Mouse (Mus musculus): ENCODE measurements around the gene Slc1a5. TPM values are rescaled to one million over a fixed set of nuclear protein-coding genes. Genes with fewer than 3 reads are reported as not detected.

Slc1a5 gene
- polyA plus RNA-seq, 1 experiment from 2014 or later: 7.0 TPM

- Histone ChIP-seq H3K36me3 (ENCODE audit: control insufficient read depth, insufficient read depth, low read length) (peaks cover 28% of the 10 kb centered on the region), H3K9me3 (replicated peaks; ENCODE audit: control insufficient read depth, low read length) (no peaks in the 10 kb centered on the region), H3K9ac (ENCODE audit: low read length) (peak overlapping the region; percentile 68), H3K4me3 (ENCODE audit: low read depth, low read length) (peak overlapping the region; percentile 53), H3K27ac (ENCODE audit: low read depth, low read length) (no peak overlapping the region), H3K4me2 (ENCODE audit: low read length) (peak overlapping the region; percentile 67), H3K4me1 (ENCODE audit: control insufficient read depth, insufficient read depth, low read length) (peaks cover 11% of the 10 kb centered on the region; the same call in 1 of the 2 replicates), H3K27me3 (replicated peaks; ENCODE audit: control insufficient read depth, insufficient read depth, low read length) (no peaks in the 10 kb centered on the region)
- peak; percentile 19; the same call in 1 of the 2 replicates for ATAC-seq
- DNase-seq (ENCODE audit: low spot score): peak; percentile 32
- 1% methylated on average over 33 of the region's 33 CpGs for WGBS
Observed at GRCm38 (mm10) chr7:16843441-16844171, 62.5 kb downstream of the Slc1a5 start.

GRCm38 (mm10) chr7:16844696-16845071 lies 63.5 kb downstream of the Slc1a5 start:
- 58% methylated on average over 3 of the region's 3 CpGs for WGBS
- DNase-seq (ENCODE audit: low spot score) (no peak), ATAC-seq (no peak)
- no peaks in the 10 kb centered on the region for H3K9me3 ChIP-seq (replicated peaks; ENCODE audit: control insufficient read depth, low read length)
- H3K9ac ChIP-seq (ENCODE audit: low read length): no peak overlapping the region
- H3K27me3 ChIP-seq (replicated peaks; ENCODE audit: control insufficient read depth, insufficient read depth, low read length): no peaks in the 10 kb centered on the region
- H3K4me1 ChIP-seq (ENCODE audit: control insufficient read depth, insufficient read depth, low read length): peaks cover 11% of the 10 kb centered on the region; the same call in 1 of the 2 replicates
- H3K4me2 ChIP-seq (ENCODE audit: low read length): peak overlapping the region; percentile 67; the same call in 1 of the 2 replicates
- H3K4me3 ChIP-seq (ENCODE audit: low read depth, low read length): no peak overlapping the region
- no peak overlapping the region for H3K27ac ChIP-seq (ENCODE audit: low read depth, low read length)
- H3K36me3 ChIP-seq (ENCODE audit: control insufficient read depth, insufficient read depth, low read length): peaks cover 22% of the 10 kb centered on the region

- Histone ChIP-seq H3K9ac (ENCODE audit: low read length) (peak overlapping the region; percentile 40; the same call in 1 of the 2 replicates), H3K27me3 (replicated peaks; ENCODE audit: control insufficient read depth, insufficient read depth, low read length) (no peaks in the 10 kb centered on the region), H3K9me3 (replicated peaks; ENCODE audit: control insufficient read depth, low read length) (no peaks in the 10 kb centered on the region), H3K4me3 (ENCODE audit: low read depth, low read length) (no peak overlapping the region), H3K4me1 (ENCODE audit: control insufficient read depth, insufficient read depth, low read length) (peaks cover 11% of the 10 kb centered on the region; the same call in 1 of the 2 replicates), H3K36me3 (ENCODE audit: control insufficient read depth, insufficient read depth, low read length) (peaks cover 22% of the 10 kb centered on the region), H3K4me2 (ENCODE audit: low read length) (peak overlapping the region; percentile 67; the same call in 1 of the 2 replicates), H3K27ac (ENCODE audit: low read depth, low read length) (no peak overlapping the region)
- 39% methylated on average over 14 of the region's 14 CpGs for WGBS
- DNase-seq (ENCODE audit: low spot score) (no peak), ATAC-seq (no peak)
Observed at GRCm38 (mm10) chr7:16845072-16845819, 64.1 kb downstream of the Slc1a5 start.

- DNase-seq (ENCODE audit: low spot score) (no peak), ATAC-seq (no peak)
- Histone ChIP-seq H3K9ac (ENCODE audit: low read length) (0 out of 2 replicates have a peak overlapping the region, but pooled peaks have one; percentile 40), H3K4me2 (ENCODE audit: low read length) (no peak overlapping the region), H3K4me3 (ENCODE audit: low read depth, low read length) (no peak overlapping the region), H3K36me3 (ENCODE audit: control insufficient read depth, insufficient read depth, low read length) (peaks cover 18% of the 10 kb centered on the region), H3K4me1 (ENCODE audit: control insufficient read depth, insufficient read depth, low read length) (peaks cover 11% of the 10 kb centered on the region; the same call in 1 of the 2 replicates), H3K9me3 (replicated peaks; ENCODE audit: control insufficient read depth, low read length) (no peaks in the 10 kb centered on the region), H3K27me3 (replicated peaks; ENCODE audit: control insufficient read depth, insufficient read depth, low read length) (no peaks in the 10 kb centered on the region), H3K27ac (ENCODE audit: low read depth, low read length) (no peak overlapping the region)
- WGBS: 43% methylated on average over 10 of the region's 10 CpGs
Observed at GRCm38 (mm10) chr7:16845820-16846167, 64.7 kb downstream of the Slc1a5 start.

GRCm38 (mm10) chr7:16846775-16847174 lies 65.6 kb downstream of the Slc1a5 start:
- no peak overlapping the region for H3K9ac ChIP-seq (ENCODE audit: low read length)
- DNase-seq (ENCODE audit: low spot score) (no peak), ATAC-seq (no peak)
- WGBS: 96% methylated on average over 5 of the region's 5 CpGs
- no peaks in the 10 kb centered on the region for H3K9me3 ChIP-seq (replicated peaks; ENCODE audit: control insufficient read depth, low read length)
- H3K4me3 ChIP-seq (ENCODE audit: low read depth, low read length): no peak overlapping the region
- H3K36me3 ChIP-seq (ENCODE audit: control insufficient read depth, insufficient read depth, low read length): peaks cover 16% of the 10 kb centered on the region; the same call in 1 of the 2 replicates
- no peaks in the 10 kb centered on the region for H3K27me3 ChIP-seq (replicated peaks; ENCODE audit: control insufficient read depth, insufficient read depth, low read length)
- no peak overlapping the region for H3K4me2 ChIP-seq (ENCODE audit: low read length)
- H3K27ac ChIP-seq (ENCODE audit: low read depth, low read length): no peak overlapping the region
- H3K4me1 ChIP-seq (ENCODE audit: control insufficient read depth, insufficient read depth, low read length): peaks cover 11% of the 10 kb centered on the region; the same call in 1 of the 2 replicates

GRCm38 (mm10) chr7:16847507-16847906 lies 66.4 kb downstream of the Slc1a5 start:
- Histone ChIP-seq H3K9me3 (replicated peaks; ENCODE audit: control insufficient read depth, low read length) (no peaks in the 10 kb centered on the region), H3K36me3 (ENCODE audit: control insufficient read depth, insufficient read depth, low read length) (peaks cover 23% of the 10 kb centered on the region; the same call in 1 of the 2 replicates), H3K27me3 (replicated peaks; ENCODE audit: control insufficient read depth, insufficient read depth, low read length) (no peaks in the 10 kb centered on the region), H3K4me1 (ENCODE audit: control insufficient read depth, insufficient read depth, low read length) (peaks cover 9% of the 10 kb centered on the region; the same call in 1 of the 2 replicates), H3K27ac (ENCODE audit: low read depth, low read length) (no peak overlapping the region), H3K4me3 (ENCODE audit: low read depth, low read length) (no peak overlapping the region), H3K9ac (ENCODE audit: low read length) (no peak overlapping the region), H3K4me2 (ENCODE audit: low read length) (no peak overlapping the region)
- 86% methylated on average over 19 of the region's 19 CpGs for WGBS
- ATAC-seq: no peak
- no peak for DNase-seq (ENCODE audit: low spot score)

Other genes with a start within 250 kb of the Slc1a5 start
- gene Arhgap35, start 166.3 kb upstream of the Slc1a5 start, polyA plus RNA-seq (2014; fragmentation: Nextera tagmentation; extraction: Ambion mirVana): 29.6 and 36.1 TPM in 2 replicates
- gene Ceacam15, start 105.6 kb upstream of the Slc1a5 start, polyA plus RNA-seq (2014; fragmentation: Nextera tagmentation; extraction: Ambion mirVana): not detected in 2 replicates
- not detected in 2 replicates for gene Ceacam9, start 59.4 kb upstream of the Slc1a5 start, polyA plus RNA-seq (2014; fragmentation: Nextera tagmentation; extraction: Ambion mirVana)
- gene Ap2s1, start 42.9 kb upstream of the Slc1a5 start, polyA plus RNA-seq (2014; fragmentation: Nextera tagmentation; extraction: Ambion mirVana): 453 and 484 TPM in 2 replicates
- gene Strn4, start 34.5 kb downstream of the Slc1a5 start, polyA plus RNA-seq (2014; fragmentation: Nextera tagmentation; extraction: Ambion mirVana): 175 and 186 TPM in 2 replicates
- gene Fkrp, start 35.4 kb downstream of the Slc1a5 start, polyA plus RNA-seq (2014; fragmentation: Nextera tagmentation; extraction: Ambion mirVana): 26.4 and 30.3 TPM in 2 replicates
- gene Prkd2, start 61.6 kb downstream of the Slc1a5 start, polyA plus RNA-seq (2014; fragmentation: Nextera tagmentation; extraction: Ambion mirVana): 4.5 and 6.7 TPM in 2 replicates
- gene Dact3, start 94.0 kb downstream of the Slc1a5 start, polyA plus RNA-seq (2014; fragmentation: Nextera tagmentation; extraction: Ambion mirVana): 3.5 and 4.4 TPM in 2 replicates
- 9.8 and 11.0 TPM in 2 replicates for gene Gng8, start 110.4 kb downstream of the Slc1a5 start, polyA plus RNA-seq (2014; fragmentation: Nextera tagmentation; extraction: Ambion mirVana)
- gene Ptgir, start 125.2 kb downstream of the Slc1a5 start, polyA plus RNA-seq (2014; fragmentation: Nextera tagmentation; extraction: Ambion mirVana): 0.12 and 0.22 TPM in 2 replicates
- gene Calm3, start 142.8 kb downstream of the Slc1a5 start, polyA plus RNA-seq (2014; fragmentation: Nextera tagmentation; extraction: Ambion mirVana): 473 and 491 TPM in 2 replicates
- 48.1 and 63.2 TPM in 2 replicates for gene Pnmal2, start 163.3 kb downstream of the Slc1a5 start, polyA plus RNA-seq (2014; fragmentation: Nextera tagmentation; extraction: Ambion mirVana)
- 55.5 and 61.9 TPM in 2 replicates for gene Pnmal1, start 178.3 kb downstream of the Slc1a5 start, polyA plus RNA-seq (2014; fragmentation: Nextera tagmentation; extraction: Ambion mirVana)
- gene Gm42372, start 201.7 kb downstream of the Slc1a5 start, polyA plus RNA-seq (2014; fragmentation: Nextera tagmentation; extraction: Ambion mirVana): 3.8 and 3.9 TPM in 2 replicates
- gene Ccdc8, start 211.4 kb downstream of the Slc1a5 start, polyA plus RNA-seq (2014; fragmentation: Nextera tagmentation; extraction: Ambion mirVana): 3.4 and 3.7 TPM in 2 replicates
- gene Ppp5c, start 246.6 kb downstream of the Slc1a5 start, polyA plus RNA-seq (2014; fragmentation: Nextera tagmentation; extraction: Ambion mirVana): 112 and 115 TPM in 2 replicates

Measured in forebrain, embryonic 14.5 days (tissue).